Mouse (Mus musculus): ENCODE measurements around the gene Rnft1. TPM values are rescaled to one million over a fixed set of nuclear protein-coding genes. Genes with fewer than 3 reads are reported as not detected.
"Not testable (repeated sequence)": the region's sequence is repeated elsewhere in the genome, so short reads cannot be mapped to it uniquely, and the experiment has no call there.

The Rnft1 gene
- polyA plus RNA-seq, 1 experiment from 2014 or later, result 21.3 TPM

- not testable (repeated sequence) for H3K27me3 ChIP-seq (ENCODE audit: control insufficient read depth, insufficient read depth, low read length); H3K36me3 ChIP-seq (ENCODE audit: control insufficient read depth, insufficient read depth, low read length); H3K4me1 ChIP-seq (ENCODE audit: control insufficient read depth, insufficient read depth, low read length); H3K9me3 ChIP-seq (ENCODE audit: control insufficient read depth, low read length); H3K27ac ChIP-seq (ENCODE audit: low read depth, low read length); H3K4me3 ChIP-seq (ENCODE audit: low read depth, low read length); H3K9ac ChIP-seq (ENCODE audit: low read length); H3K4me2 ChIP-seq (ENCODE audit: low read depth); DNase-seq (ENCODE audit: low spot score); ATAC-seq (ENCODE audit: insufficient read depth, low FRiP score, low TSS enrichment)
- 87% methylated on average over 6 of the region's 6 CpGs for WGBS
Measured at GRCm38 (mm10) chr11:86533302-86533701, 48.8 kb downstream of the Rnft1 start.

DNA sequence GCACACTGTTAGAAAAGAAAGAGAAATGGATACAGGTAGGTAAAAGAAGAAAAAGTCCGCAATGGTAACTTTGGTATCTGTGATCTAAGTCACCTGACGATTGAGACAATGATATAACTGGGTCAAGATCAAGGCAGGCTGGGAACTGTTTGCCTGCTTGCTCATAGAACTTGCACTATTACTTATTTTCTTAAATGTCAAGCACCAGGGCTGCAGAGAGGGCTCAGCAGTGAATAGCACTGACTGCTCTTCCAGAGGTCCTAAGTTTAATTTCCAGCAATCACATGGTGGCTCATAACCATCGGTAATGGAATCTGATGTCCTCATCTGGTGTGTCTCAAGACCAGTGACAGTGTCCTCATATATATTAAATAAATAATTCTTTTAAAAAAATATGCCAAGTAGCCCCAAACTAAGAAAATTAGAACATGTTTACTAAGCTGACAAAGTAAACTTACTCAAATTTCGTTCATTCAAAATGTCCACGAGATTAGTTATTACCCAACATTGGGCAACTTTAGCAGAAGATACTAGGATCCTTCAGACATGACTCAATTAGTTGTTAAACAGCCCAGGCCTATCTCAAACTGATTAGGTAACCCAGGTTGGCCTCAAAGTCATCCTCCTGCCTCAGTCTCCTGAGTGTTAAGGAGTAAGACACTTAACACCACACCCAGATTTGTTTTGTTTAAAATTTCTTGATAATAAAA, 49.9 kb downstream of the Rnft1 start:
- 94% methylated on average over 5 of the region's 5 CpGs for WGBS
- no peaks in the 10 kb centered on the region for H3K36me3 ChIP-seq (ENCODE audit: control insufficient read depth, insufficient read depth, low read length)
- H3K4me2 ChIP-seq (ENCODE audit: low read depth), result no peak overlapping the region

GRCm38 (mm10) chr11:86538786-86539185, 54.3 kb downstream of the Rnft1 start:
- WGBS, result 97% methylated on average over 4 of the region's 4 CpGs
- no peak overlapping the region for H3K4me2 ChIP-seq (ENCODE audit: low read depth)

More for the DNA sequence above, 49.9 kb downstream of the Rnft1 start:
- no peak overlapping the region for H3K9ac ChIP-seq (ENCODE audit: low read length)
- DNase-seq (ENCODE audit: low spot score) (no peak), ATAC-seq (ENCODE audit: insufficient read depth, low FRiP score, low TSS enrichment) (no peak)
- H3K9me3 ChIP-seq (ENCODE audit: control insufficient read depth, low read length), result no peaks in the 10 kb centered on the region
- H3K4me1 ChIP-seq (ENCODE audit: control insufficient read depth, insufficient read depth, low read length), result no peaks in the 10 kb centered on the region
- H3K27ac ChIP-seq (ENCODE audit: low read depth, low read length), result no peak overlapping the region
- H3K27me3 ChIP-seq (ENCODE audit: control insufficient read depth, insufficient read depth, low read length), result no peaks in the 10 kb centered on the region
- H3K4me3 ChIP-seq (ENCODE audit: low read depth, low read length), result no peak overlapping the region

DNA sequence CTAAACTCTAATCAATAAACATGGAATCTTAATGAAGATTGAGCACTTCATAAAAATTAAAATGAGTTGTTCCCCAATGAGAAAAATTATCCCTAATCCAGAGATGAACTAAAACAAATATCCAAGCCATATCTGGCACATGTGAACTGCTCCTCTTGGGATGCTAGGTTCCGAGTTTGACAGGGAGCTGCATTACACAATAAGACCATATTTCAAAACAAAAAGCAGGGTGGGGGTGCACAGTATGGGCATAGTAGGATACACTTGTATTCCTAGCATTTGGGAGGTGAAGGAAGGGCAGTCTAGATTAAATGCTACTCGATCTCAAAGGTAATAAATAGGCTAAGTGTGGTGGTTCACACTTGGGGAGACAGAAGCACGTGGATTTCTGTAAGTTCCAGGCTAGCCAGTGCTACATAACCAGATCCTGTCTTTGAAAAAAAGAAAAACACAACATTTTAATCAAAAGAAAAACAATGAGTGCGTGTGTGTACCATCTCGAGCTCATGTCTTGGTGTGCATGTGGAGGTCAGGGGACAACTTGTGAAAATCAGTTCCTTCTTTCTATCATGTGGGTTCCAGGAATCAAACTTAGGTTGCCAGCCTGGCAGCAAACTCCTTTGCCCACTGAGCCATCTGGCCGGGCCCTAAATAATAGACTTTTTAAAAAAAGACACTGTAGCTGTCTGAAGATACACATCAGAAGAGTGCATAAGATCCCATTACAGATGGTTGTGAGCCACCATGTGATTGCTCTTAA, 55.4 kb downstream of the Rnft1 start:
- Histone ChIP-seq H3K4me1 (ENCODE audit: control insufficient read depth, insufficient read depth, low read length) (no peaks in the 10 kb centered on the region; the same call in 1 of the 2 replicates), H3K4me3 (ENCODE audit: low read depth, low read length) (no peak overlapping the region), H3K9me3 (ENCODE audit: control insufficient read depth, low read length) (no peaks in the 10 kb centered on the region), H3K36me3 (ENCODE audit: control insufficient read depth, insufficient read depth, low read length) (no peaks in the 10 kb centered on the region), H3K4me2 (ENCODE audit: low read depth) (no peak overlapping the region), H3K27me3 (ENCODE audit: control insufficient read depth, insufficient read depth, low read length) (no peaks in the 10 kb centered on the region), H3K9ac (ENCODE audit: low read length) (no peak overlapping the region), H3K27ac (ENCODE audit: low read depth, low read length) (no peak overlapping the region)
- WGBS, result 96% methylated on average over 6 of the region's 6 CpGs
- DNase-seq (ENCODE audit: low spot score) (no peak), ATAC-seq (ENCODE audit: insufficient read depth, low FRiP score, low TSS enrichment) (no peak)

More at GRCm38 (mm10) chr11:86538786-86539185, 54.3 kb downstream of the Rnft1 start:
- H3K9ac ChIP-seq (ENCODE audit: low read length), result no peak overlapping the region
- ATAC-seq (ENCODE audit: insufficient read depth, low FRiP score, low TSS enrichment) (no peak), DNase-seq (ENCODE audit: low spot score) (no peak)
- H3K4me3 ChIP-seq (ENCODE audit: low read depth, low read length), result no peak overlapping the region
- no peaks in the 10 kb centered on the region for H3K9me3 ChIP-seq (ENCODE audit: control insufficient read depth, low read length)
- no peak overlapping the region for H3K27ac ChIP-seq (ENCODE audit: low read depth, low read length)
- no peaks in the 10 kb centered on the region for H3K36me3 ChIP-seq (ENCODE audit: control insufficient read depth, insufficient read depth, low read length)
- H3K4me1 ChIP-seq (ENCODE audit: control insufficient read depth, insufficient read depth, low read length), result no peaks in the 10 kb centered on the region; the same call in 1 of the 2 replicates
- no peaks in the 10 kb centered on the region for H3K27me3 ChIP-seq (ENCODE audit: control insufficient read depth, insufficient read depth, low read length)

DNA sequence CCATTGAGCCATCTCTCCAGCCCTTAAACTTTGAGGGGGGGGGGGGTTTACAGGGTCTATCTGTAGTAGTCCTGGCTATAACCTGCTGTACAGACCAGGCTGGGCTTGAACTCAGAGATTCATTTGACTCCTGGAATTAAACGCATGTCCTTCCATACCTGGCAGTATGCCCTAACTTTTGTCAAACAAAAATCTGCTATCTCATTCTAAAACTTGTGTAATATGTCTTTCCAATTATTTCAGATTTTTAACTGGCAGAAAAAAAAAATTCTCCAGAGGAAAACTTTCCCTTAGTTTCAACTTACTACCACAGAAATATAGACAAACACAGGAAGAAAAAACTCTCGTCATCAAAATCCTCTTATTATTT, 56.0 kb downstream of the Rnft1 start:
- 98% methylated on average over 2 of the region's 2 CpGs for WGBS
- H3K27me3 ChIP-seq (ENCODE audit: control insufficient read depth, insufficient read depth, low read length), result no peaks in the 10 kb centered on the region

DNA sequence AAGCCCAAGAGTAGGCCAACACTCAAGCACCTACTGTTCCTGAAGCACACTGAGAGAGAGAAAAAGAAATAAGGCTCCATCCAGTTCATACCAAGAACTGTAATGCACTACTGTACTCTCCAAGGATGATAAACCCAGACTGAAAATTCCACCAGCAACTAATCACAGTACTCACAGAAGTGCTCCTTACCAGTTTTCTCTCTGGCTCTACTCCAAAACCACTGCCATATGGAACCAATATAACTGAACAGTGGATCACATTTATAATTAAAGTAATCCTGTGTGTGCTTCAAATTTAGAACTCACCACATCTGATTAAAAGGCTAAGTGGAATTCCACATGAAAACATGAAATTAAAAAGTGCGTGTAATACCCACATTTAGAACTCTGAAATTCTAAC, 58.4 kb downstream of the Rnft1 start:
- H3K4me2 ChIP-seq (ENCODE audit: low read depth), result no peak overlapping the region

More for the DNA sequence above, 56.0 kb downstream of the Rnft1 start:
- peaks cover 2% of the 10 kb centered on the region; the same call in 1 of the 2 replicates for H3K4me1 ChIP-seq (ENCODE audit: control insufficient read depth, insufficient read depth, low read length)
- H3K4me3 ChIP-seq (ENCODE audit: low read depth, low read length), result no peak overlapping the region
- H3K27ac ChIP-seq (ENCODE audit: low read depth, low read length), result no peak overlapping the region
- no peak for ATAC-seq (ENCODE audit: insufficient read depth, low FRiP score, low TSS enrichment)
- H3K4me2 ChIP-seq (ENCODE audit: low read depth), result no peak overlapping the region
- H3K9me3 ChIP-seq (ENCODE audit: control insufficient read depth, low read length), result no peaks in the 10 kb centered on the region
- H3K9ac ChIP-seq (ENCODE audit: low read length), result no peak overlapping the region
- no peak for DNase-seq (ENCODE audit: low spot score)
- no peaks in the 10 kb centered on the region for H3K36me3 ChIP-seq (ENCODE audit: control insufficient read depth, insufficient read depth, low read length)

DNA sequence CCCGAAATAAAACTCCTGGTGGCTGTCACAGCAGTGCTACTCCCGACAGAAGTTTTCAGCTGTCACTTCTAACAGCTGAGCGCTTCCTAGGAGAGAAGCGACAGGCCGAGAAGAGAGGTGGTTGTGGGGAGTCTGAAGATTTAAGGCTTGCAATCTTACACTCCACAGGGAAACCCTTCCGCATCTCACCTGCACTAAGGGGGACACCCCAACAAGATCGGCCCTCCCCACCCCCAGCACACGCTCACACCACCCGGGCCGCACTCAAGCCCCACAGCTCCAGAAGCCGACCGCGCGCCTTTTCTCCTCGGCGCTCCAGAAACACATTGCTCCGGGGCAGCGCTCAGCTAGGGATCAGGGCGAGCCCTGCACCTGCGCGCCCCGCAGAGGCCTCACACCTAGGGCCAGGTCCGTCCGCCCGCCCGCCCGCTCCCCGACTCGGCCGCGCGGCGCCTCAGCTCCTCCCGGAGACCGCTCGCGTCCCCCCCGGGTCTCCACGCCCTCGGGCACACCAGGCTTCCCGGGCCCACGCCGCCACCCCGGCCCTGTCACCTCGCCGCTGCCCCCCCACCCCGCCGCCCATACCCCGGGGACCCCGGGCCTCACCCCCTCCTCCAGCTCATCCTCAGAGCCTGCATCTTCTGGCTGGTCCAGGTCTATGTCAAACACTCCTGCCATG, 59.6 kb downstream of the Rnft1 start:
- Histone ChIP-seq H3K4me1 (ENCODE audit: control insufficient read depth, insufficient read depth, low read length) (peaks cover 2% of the 10 kb centered on the region; the same call in 1 of the 2 replicates), H3K4me2 (ENCODE audit: low read depth) (peak overlapping the region; percentile 74), H3K9ac (ENCODE audit: low read length) (peak overlapping the region; percentile 89), H3K9me3 (ENCODE audit: control insufficient read depth, low read length) (no peaks in the 10 kb centered on the region), H3K27me3 (ENCODE audit: control insufficient read depth, insufficient read depth, low read length) (no peaks in the 10 kb centered on the region), H3K36me3 (ENCODE audit: control insufficient read depth, insufficient read depth, low read length) (no peaks in the 10 kb centered on the region), H3K27ac (ENCODE audit: low read depth, low read length) (peak overlapping the region; percentile 83), H3K4me3 (ENCODE audit: low read depth, low read length) (peak overlapping the region; percentile 98)
- ATAC-seq (ENCODE audit: insufficient read depth, low FRiP score, low TSS enrichment) (peak; percentile 43), DNase-seq (ENCODE audit: low spot score) (peak; percentile 45)
- under 1% methylated on average over 49 of the region's 50 CpGs for WGBS

More for the DNA sequence above, 58.4 kb downstream of the Rnft1 start:
- H3K27me3 ChIP-seq (ENCODE audit: control insufficient read depth, insufficient read depth, low read length), result no peaks in the 10 kb centered on the region
- no peak for ATAC-seq (ENCODE audit: insufficient read depth, low FRiP score, low TSS enrichment)
- no peaks in the 10 kb centered on the region for H3K9me3 ChIP-seq (ENCODE audit: control insufficient read depth, low read length)
- WGBS, result 90% methylated on average over 1 of the region's 1 CpGs
- H3K4me3 ChIP-seq (ENCODE audit: low read depth, low read length), result no peak overlapping the region
- H3K4me1 ChIP-seq (ENCODE audit: control insufficient read depth, insufficient read depth, low read length), result peaks cover 2% of the 10 kb centered on the region; the same call in 1 of the 2 replicates
- DNase-seq (ENCODE audit: low spot score), result no peak
- H3K27ac ChIP-seq (ENCODE audit: low read depth, low read length), result no peak overlapping the region
- H3K9ac ChIP-seq (ENCODE audit: low read length), result no peak overlapping the region
- H3K36me3 ChIP-seq (ENCODE audit: control insufficient read depth, insufficient read depth, low read length), result no peaks in the 10 kb centered on the region

GRCm38 (mm10) chr11:86544639-86545299, 60.3 kb downstream of the Rnft1 start, which contains the start of the genes Rps6kb1 and Tubd1:
TSS of gene Rps6kb1 (minus strand) at chr11:86544805.
TSS of gene Tubd1 (plus strand) at chr11:86544991.
- ATAC-seq (ENCODE audit: insufficient read depth, low FRiP score, low TSS enrichment) (peak; percentile 93), DNase-seq (ENCODE audit: low spot score) (peak; percentile 99)
- H3K9me3 ChIP-seq (ENCODE audit: control insufficient read depth, low read length), result no peaks in the 10 kb centered on the region
- H3K4me3 ChIP-seq (ENCODE audit: low read depth, low read length), result peak within 1 kb of the TSS; percentile 98
- no peaks in the 10 kb centered on the region for H3K27me3 ChIP-seq (ENCODE audit: control insufficient read depth, insufficient read depth, low read length)
- WGBS, result under 1% methylated on average over 43 of the region's 43 CpGs
- no peaks in the 10 kb centered on the region for H3K36me3 ChIP-seq (ENCODE audit: control insufficient read depth, insufficient read depth, low read length)
- peaks cover 2% of the 10 kb centered on the region; the same call in 1 of the 2 replicates for H3K4me1 ChIP-seq (ENCODE audit: control insufficient read depth, insufficient read depth, low read length)
- H3K9ac ChIP-seq (ENCODE audit: low read length), result peak within 1 kb of the TSS; percentile 89
- H3K4me2 ChIP-seq (ENCODE audit: low read depth), result peak within 1 kb of the TSS; percentile 74
- peak within 1 kb of the TSS; percentile 83 for H3K27ac ChIP-seq (ENCODE audit: low read depth, low read length)

All from neural tube, embryonic 11.5 days (tissue).